Mouse (Mus musculus) left cerebral cortex, adult 11 months (tissue): ENCODE measurements around the gene Arfgap2.
"Not testable (repeated sequence)": the region's sequence is repeated elsewhere in the genome, so short reads cannot be mapped to it uniquely, and the experiment has no call there.

ENCODE experiments used
- DNase-seq: peaks from one replicate; pipeline ENCODE4 v3.0.0; 2022; ENCODE audit warnings: low spot score

The Arfgap2 gene

DNA sequence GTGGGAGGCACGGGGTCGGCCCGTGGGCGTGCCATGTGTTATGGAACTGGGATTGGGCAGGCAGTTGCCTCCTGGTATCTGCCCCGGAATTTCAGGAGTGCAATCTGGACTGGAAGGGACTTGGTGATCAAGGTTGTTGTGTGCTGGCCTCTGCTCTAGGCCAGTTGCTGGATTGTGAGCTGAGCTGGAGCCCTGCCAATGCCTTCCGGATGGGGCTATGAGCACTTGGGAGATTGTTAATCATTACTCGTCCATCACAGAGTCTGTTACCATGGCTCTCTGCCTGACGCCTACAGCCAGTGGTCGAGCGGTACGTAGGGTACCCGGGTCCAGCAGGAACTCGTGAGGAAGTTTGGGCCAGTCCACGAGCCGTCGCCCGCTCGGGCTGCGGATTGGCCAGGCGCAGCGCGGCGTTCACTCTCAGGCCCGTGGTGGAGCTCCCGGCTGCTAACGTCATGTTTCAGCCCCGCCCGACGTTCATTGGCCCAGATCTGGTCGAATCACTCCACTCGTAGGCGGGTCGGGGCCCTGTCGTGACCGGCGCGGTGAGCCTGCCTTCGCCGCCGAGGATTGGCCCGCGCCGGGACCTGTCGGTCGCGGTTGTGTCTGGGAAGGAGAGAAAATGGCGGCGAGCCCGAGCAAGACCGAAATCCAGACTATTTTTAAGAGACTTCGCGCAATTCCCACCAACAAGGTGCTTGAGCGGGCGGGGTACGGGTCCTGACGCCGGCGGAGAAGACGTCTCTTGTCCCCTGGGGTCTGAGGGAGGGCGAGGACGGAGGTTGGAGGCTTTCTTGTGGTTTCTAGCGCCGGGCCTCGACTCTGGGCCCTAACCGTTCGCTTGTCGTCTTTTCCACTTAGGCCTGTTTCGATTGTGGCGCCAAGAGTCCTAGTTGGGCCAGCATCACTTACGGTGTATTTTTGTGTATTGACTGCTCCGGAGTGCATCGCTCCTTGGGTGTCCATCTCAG lies at the start of gene Arfgap2:
TSS of gene Arfgap2 (plus strand) at position 264 of the 971 bp plus-strand sequence.
- DNase-seq, result peak; percentile 98

DNA sequence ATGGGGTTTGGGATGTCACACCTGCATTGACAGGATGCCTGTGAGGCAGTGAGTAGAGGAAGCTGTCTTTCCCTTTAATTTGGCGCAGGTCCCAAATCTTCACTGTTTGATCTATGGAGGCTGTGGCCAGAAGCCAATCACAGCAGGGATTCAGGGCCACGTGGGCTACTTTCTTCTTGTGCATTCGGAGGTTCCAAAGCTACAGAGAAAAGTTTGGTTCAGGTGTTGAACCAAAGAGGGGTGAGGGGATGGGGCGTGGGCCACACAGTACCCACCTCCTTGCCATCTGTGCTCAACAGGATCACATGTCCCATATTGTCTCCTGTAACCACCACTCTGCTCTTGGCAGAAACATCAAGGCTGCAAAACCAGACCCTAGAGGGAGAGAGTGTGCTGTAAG lies 47.7 kb upstream of the Arfgap2 start:
- DNase-seq, result no peak

DNA sequence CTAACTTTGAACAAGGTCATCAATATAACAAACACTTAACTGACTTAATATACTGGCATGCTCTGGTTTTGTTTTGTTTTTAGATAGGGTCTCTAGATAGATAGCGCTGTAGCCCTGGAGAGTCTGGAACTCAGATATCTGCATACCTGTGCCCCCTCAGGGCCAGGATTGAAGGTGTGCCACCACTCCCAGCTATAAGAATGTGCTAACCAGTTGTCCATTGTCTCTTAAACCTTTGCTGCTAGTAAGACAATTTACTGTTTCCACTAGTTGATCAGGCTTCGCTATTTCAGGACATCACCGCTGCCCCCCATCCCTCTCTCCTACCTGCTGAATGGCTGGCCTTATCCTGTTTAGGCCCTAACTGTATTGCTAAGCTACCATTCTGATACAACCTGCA lies 44.3 kb upstream of the Arfgap2 start:
- no peak for DNase-seq

DNA sequence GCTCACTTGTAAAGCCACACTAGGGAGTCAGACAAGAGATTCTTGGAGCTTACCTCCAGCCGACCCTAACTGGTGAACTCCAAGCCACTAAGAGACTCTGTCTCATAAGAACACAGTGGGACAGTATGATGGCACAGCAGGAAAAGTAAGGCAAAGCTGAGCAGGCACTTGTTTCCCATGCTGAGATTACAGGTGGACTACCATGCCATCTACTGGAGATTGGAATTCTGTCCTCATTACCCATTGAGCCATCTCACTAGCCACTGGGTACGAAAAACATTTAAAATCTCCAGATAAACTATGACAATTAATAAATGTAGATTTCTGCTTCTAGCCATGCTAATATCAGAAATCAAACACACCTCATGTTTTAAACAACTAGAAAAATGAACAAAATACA lies 41.2 kb upstream of the Arfgap2 start:
- no peak for DNase-seq

DNA sequence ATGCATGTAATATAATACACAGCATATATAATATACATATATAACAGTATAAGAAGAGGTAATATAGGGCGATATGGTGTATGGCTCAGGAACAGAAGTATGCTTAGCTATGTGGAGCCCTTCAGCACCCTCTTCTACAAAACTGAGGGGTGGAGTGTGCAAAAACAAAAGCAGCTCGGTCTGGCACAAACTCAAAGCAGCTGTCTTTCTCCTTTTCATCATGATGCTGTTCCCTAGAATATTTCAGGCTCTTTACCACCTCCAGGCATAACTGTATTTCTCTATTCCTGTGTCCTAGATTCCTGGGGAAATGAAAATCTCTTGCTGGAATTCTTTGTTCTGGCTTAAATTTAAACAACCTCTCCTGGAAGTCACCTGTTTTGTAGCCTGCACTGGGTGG lies 35.0 kb upstream of the Arfgap2 start:
- peak; percentile 46 for DNase-seq

DNA sequence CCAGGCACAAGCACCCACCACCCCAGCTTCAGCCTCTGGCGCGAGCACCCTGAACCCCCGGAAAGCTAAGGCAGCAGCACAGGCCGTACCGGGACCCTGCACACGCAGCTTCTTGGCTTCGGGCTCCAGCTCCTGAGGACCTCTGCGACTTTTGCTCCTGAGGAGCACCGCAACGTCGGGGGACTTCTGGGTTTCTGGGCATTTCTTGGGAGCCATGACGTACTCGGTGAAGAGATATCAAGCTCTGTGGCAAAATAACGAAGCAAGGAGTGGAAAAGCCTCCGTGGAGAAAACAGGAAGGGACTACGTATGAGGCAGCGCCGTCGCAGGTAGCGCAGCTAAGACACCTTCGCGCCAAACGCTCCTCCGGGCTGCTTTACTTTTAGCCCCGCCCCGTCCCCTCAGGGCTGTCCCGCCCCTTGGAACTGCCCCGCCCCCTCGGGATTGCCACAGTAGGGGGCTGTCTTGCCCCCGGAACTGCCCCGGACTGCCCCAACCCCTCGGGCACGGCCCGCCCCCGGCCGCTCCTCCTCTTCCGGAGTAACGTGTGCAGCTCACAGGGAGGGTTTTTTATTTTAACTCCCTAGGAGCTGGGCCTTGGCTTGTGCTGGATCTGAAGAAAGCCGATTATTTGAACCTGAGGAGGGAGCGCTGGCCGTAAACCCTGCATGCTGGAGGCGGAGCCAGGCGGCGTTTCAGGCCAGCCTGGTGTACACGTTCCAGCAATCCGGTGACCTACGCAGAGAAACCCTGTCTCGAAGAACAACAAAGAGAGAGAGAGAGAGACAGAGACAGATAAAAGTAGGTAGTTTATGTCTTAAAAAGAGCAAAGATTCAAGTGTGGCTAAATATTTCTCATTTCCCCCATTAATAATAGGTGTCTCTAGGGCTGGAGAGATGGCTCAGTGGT lies 27.9 kb upstream of the Arfgap2 start, which contains the start of gene Ddb2:
TSS of gene Ddb2 (minus strand) at position 382 of the 910 bp plus-strand sequence.
- peak; percentile 76 for DNase-seq

DNA sequence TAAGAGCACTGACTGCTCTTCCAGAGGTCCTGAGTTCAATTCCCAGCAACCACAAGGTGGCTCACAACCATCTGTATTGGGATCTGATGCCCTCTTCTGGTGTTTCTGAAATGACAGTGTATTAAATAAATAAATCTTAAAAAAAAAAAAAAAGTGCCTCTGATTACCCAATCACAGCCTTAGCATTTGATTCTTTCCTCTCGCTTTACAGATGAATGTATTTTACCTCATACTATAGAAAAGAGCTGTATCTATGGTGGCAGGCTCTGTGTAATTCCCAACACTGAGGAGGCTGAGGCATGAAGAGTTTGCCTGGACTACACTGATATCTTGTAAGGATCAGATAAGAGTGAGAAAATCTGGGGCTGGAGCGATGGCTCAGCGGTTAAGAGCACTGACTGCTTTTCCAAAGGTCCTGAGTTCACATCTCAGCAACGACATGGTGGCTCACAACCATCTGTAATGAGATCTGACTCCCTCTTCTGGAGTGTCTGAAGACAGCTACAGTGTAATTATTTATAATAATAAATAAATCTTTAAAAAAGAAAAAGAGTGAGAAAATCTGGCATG lies 27.2 kb upstream of the Arfgap2 start:
- not testable (repeated sequence) for DNase-seq

DNA sequence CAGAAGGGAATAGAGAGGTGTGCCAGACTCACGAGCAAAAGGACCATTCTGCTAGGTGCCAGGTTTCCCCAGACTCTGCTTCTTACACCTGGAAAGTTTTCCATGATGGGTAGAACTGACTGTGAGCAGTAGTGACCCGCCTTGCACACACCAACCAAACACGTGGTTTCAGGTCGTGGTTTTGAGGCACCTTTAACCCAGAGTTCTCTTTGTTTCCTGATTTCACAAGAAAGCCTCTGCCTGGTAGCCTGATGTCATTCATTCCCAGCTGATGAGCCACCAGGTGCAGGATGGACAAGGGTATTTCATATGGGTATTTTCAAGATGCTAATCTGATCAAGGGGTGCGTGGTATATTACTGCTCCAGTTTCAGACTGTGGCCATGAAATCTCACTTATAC lies 22.2 kb upstream of the Arfgap2 start:
- no peak for DNase-seq

DNA sequence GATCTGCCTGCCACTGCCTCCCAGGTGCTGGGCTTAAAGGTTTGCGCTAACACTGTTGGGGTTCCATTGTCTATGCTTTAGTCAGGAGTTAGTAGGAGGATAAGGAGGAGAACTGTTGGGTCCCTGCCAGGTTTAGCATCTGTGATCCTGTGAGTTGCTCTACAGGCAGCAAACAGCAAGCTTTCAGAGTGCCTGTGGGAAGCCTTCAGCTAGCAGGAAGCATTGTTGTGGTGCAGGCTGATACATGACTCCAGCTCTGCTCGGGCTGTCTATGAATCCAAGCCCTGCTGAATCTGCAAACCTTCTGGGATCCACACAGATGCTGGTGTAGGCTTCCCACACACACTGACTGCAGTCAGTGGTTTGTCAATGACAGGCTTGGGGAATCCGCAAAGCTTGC lies 21.4 kb upstream of the Arfgap2 start:
- DNase-seq, result no peak

DNA sequence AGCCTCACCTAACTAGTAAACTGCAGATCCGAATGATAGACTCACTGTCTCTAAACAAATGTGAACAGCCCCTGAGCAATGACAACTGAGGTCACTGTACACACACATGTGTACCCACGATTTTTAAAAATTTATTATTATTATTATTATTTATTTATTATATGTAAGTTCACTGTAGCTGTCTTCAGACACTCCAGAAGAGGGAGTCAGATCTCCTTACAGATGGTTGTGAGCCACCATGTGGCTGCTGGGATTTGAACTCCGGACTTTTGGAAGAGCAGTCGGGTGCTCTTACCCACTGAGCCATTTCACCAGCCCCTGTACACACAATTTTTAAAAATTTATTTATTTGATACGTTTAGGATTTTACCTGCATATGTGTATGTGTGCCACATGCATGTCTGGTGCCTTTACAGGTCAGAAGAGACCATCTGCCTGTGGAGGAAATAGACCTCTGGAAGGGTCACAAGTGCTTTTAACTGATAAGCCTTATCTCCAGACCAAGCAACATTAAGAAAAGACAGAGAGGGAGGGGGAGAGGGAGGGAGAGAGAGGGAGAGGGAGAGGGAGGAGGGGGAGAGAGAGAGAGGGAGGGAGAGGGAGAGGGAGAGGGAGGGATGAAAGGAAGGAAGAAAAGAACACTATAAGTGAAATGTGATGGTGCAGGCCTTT lies 20.1 kb upstream of the Arfgap2 start:
- no peak for DNase-seq

DNA sequence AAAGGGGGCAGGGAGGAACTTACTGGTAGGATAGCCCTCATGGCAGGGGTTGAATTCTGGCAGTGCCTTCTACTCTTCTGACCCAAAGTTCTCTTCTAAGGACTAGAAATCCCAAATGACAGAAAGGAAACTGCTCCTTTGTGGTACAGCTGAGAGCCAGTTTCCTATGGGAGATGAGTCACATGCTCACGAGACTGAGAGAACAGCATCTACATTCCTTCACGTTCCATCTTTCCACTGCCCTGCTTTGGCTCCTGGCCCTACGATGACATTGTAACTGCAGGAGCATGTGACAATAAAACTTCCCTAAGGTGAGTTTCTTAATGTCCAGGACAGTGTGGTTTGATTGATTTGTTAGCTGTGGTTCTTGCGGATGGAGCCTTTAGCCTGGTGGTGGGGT lies 16.4 kb upstream of the Arfgap2 start:
- DNase-seq, result no peak

DNA sequence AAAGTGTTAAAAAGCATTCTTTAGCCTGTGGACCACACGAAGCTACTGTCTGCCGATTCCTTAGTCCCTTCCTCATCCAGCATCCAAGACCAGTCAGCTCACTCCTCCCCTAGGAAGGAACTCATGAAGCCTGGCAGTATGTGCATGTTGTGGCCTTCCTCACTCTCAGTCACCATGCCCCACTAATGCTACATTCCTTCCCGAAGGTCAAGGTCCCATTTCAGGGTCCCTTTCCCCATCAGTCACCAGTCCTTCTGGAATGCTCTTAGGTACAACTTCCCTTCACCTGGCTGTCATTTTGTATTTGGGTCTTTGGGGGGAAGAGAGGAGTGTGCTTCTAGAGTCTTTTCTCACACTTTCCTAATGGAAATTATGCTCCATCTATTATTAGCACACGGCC lies 12.8 kb upstream of the Arfgap2 start:
- DNase-seq, result no peak

DNA sequence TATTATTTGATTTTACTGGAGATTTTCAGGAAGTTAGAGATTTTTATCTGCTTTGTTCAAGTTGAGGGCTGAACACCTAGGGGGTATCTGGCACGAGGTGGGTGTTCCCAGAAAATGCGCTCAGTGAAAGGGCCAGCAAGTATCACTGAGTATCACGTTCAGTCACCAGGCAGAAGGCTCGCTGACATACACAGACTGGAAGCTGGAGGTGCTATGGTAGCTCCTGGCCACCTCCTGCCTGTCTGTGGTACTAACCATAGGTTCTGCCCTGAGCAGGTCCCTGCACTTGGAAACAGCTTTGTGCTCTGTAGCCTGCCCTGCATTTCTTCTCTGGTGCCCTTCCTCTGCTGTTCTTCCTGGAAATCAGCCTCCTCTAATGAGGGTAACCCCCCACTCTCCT lies 12.3 kb upstream of the Arfgap2 start:
- no peak for DNase-seq

DNA sequence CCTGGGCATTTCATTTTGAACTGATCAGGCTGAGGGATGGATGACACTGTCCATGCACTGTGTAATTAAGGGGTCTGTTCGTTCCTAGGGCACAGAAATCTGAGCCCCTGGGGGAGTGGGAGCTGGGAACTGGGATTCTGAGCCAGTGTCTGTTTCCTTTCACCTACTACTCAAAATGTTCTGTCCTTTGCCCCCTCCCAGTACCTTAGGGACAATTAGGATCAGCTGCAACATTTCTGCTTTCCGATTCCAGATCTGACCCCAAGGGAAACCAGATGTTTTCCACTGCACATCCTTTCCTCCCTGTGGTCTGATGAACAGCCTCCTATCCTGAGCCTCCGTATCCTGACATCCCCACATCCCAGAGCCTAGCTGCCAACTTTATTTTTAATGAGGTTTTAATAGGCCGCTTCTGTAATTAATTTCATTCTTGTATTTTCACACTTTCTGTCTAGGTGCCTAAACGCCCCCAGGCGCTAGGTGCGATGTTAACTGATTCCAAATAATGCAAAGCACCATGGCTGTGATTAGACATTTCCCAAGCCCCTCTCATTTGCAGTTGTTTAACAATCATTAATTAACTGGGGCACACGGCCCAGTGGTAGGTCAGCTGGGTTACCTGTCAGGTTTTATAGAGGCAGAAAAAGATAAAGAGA lies 9.9 kb upstream of the Arfgap2 start:
- no peak for DNase-seq

DNA sequence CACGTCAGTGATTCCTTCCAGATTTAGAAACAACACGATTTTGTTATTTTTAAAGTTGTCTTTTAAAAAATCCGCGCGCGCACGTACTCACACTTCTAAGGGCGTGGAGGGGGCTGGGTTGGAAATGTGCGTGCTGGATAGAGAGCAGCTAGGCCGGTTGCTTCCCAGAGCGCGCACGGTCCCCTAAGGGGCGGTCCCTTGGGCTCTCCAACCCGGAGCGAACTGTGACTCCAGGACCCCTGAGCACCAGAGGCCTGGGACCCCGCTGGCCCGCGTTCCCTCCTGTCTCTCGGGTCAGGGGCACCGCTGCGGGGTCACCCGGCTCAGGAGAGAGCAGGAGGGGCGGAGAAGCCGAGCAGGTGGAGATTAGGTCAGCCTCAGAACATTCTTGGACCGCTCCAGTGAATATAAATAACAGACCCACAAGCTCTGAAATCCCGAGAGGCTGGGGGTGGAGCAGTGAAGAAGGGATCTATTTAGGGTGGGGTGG lies 9.1 kb upstream of the Arfgap2 start, which contains the start of gene Pacsin3:
TSS of gene Pacsin3 (plus strand) at position 294 of the 490 bp plus-strand sequence.
- no peak for DNase-seq

DNA sequence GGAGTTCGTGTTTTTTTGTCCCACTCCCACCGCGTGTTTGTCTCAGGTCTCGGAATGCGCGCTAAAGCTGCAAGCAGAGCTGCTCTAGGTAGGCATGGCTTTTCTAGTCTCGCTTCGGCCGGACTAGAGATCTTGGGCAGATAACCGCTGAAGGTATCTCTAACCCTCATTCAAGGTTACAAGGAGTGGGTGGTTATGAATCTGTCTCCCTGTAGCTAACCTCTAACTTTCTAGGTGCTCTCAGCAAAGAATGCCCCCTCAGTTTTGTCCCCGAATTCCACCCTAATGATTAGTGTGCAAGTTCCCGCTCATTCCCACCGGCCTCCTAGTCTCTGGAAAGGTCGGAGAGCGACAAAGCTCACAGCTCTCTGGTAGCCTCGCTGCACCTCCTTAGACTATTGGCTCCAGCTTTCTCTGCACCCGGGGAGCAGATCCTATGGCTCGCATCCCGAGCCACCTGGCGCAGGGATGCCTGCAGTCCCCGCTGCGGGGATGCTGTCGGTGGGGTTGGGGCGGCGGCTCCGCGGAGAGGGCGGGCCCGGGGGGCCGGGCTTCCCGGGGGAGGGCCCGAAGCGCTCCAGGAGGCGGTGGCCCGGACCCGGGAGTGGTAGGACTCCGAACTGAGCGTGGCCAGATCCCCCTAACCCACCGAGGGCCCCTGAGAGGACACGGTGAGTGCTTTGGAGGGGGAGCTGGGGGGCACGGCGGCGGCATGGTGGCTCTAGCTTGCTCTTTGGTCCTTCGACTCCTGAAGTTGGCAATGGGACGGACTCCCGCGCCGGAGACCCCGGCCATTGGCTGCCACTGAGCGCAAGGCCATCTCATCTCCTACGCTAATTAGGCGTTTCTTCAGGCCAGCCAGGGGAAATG lies 8.3 kb upstream of the Arfgap2 start:
- DNase-seq, result no peak

DNA sequence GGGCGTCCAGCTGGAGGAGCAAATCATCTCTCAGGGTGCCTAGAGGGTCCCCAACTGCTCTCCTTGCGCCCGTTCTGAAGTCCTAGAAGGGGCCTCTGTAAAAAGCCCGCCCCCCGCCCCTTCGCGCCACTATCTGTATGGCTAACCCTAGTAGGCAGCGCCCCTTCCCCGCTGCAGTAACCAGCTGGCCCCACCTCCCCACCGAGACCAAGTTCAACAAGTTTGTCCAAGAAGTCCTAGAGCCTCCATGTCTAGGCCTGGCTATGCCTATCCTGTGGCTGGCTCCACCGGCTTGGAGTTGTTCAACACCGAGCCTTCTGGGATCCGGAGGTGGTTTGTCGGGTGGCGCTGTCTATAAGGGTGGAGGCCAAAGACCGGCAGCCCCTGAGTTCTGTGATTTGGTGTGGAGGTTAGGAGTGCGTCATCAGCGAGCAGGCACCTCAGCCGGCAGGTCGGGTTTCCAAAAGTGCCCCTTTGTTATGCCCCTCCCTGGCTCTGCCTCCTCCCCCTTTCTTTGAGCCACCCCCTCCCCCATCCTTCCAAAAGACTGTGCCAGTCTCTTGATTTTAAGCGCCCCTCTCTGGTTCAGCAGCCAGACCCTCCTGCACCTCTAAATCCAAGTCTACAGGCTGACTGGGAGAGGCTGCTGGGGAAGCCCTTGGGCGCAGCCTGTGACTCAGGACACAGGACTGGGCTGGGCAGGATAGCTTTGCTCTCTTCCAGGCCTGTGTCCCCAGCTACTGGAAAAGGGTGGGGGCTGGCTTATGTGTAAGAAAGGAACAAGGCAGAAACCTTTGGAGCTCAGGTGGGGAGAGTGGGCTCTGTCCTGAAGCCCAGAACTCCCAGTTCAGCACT lies 7.4 kb upstream of the Arfgap2 start:
- no peak for DNase-seq

DNA sequence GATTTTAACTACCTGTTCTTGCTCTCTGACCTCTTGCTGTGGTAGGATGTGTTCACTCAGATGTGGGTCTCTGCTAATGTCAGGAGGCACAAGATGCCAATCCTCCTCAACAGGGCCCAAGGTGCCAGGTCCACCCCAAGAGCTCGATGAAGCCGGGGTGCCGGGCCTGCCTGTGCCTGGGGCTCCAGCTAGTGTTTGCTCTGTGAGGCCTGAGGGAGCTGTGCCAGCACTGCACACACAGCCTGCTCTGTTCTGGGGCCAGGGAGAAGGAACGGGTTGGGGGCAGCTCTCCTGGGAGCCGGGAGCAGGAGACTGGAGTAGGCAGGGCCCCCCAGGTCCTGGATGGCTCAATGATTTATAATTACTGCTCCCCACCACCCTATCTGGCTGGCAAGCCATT lies 6.7 kb upstream of the Arfgap2 start:
- DNase-seq, result no peak

DNA sequence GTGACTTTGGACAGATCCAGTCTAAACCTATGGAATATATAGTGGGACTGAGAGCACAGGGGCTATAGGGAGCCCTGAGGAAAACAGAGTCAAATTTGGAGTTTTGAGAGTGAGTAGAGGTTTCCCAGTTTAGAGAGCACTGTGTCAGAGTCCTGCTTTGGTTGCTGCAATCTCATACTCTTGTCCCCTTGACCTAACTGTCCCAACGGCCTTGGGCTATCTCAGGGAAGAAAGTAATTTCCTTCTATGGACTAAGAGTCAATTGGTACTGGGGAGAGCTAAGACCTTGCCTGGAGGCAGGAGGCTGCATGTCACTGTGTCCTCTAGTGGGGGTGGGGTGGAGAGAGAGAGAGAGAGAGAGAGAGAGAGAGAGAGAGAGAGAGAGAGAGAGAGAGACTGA lies 5.9 kb upstream of the Arfgap2 start:
- DNase-seq, result no peak
